Mouse (Mus musculus) right cerebral cortex, postnatal 14 days (tissue): Measurements from ENCODE around the gene Tmem201.
A peak's percentile ranks its signal among the peaks of the same experiment; 100 is the strongest.

Source experiments
- DNase-seq: peaks from one replicate; pipeline ENCODE4 v3.0.0; 2022

The Tmem201 gene

DNA sequence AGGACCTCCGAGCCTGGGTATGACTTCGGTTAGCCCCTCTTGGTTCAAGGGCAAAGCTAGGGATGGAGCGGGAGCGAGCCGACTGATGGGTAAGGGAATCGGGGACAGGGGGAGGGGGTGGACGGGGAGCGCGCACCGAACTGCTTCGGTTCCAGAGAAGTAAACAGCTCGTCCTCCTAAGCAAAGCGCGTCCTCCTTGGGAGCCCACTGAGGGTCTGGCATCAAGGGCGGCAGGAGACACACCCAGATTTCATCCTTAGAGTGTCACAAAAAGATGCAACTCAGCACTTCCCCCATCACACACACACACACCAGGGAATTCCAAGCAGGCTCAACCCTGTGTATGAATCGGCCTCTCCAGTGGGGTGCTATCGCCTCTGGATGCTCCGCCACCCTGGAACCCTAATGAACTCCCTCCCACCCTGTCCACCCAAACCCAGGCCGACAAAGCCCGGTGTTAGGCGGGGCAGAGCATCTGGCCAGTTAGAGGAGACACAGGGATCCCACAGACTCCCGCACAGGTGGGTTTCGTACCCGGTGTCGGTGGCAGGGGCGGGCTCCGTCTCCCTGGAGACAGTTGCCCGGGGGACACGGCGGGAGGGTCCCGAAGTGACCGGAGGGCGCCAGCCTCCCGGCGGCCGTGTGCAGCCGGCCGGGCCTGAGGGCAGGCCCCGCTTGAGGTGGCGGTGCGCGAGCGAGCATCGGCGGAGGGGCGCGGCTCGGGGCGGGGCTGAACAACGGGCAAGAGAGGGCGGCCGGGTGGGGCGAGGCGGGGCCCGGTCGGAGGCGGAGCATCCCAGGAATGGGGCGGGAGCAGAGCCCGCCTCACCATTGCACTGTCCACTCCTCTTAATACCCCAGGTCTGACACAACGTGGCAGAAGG lies 62.2 kb downstream of the Tmem201 start:
- DNase-seq, result peak; percentile 66

DNA sequence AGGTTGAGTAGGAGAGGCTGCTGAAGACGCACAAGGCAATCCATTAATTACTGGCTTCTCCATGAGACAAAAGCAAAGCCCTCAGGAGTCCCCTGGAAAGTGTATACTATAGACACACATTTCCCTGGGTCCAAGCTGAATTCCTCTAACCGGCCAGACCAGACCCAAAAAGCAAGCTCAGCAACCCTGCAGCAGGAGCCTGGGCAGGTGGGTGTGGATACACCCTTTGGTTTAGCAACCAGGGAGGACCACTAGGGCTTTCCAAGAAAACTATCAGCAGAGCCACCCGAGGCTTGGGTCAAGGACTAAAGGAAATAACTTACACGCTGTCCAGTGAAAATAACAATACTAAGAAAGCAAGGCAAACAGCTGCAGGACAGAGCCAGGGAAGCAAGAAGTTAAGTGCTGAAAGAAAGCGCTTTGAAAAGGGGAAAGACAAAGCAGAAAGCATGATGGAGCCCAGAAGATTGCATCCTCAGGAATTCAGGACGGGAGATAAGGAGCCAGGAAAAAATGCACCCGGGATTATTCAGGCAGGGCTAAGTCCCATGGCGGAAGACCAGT lies 62.9 kb downstream of the Tmem201 start:
- DNase-seq, result no peak

DNA sequence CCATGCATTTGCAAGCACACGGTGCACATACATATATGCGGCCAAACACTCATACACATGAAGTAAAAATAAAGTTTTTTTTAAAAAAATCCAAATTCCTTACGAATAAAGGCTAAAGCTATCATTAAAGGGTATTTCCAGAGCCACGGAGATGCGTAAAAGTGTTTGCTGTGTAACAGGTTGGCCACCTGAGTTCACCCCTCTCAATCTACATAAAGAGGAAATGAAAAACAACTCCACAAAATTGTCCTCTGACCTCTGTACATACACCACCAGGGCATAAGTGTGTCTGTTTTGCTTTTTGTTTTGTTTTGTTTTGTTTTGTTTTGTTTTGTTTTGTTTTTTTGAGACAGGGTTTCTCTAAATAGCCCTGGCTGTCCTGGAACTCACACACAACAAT lies 65.1 kb downstream of the Tmem201 start:
- no peak for DNase-seq

DNA sequence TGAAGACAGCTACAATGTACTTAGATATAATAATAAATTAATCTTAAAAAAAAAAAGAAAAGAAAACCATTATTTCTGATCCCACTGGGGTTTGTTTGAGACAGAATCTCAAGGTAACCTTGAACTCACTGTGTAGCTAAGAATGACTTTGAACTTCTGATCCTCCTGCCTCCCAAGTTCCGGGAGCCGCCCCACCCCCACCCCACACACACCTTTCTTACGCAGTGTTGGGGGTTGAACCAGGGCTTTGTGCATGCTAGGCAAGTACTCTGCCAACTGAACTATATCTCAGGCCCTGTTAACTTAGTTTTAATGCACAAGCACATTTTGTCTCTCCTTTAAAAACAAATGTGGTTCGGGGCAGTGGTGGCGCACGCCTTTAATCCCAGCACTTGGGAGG lies 66.7 kb downstream of the Tmem201 start:
- no peak for DNase-seq

DNA sequence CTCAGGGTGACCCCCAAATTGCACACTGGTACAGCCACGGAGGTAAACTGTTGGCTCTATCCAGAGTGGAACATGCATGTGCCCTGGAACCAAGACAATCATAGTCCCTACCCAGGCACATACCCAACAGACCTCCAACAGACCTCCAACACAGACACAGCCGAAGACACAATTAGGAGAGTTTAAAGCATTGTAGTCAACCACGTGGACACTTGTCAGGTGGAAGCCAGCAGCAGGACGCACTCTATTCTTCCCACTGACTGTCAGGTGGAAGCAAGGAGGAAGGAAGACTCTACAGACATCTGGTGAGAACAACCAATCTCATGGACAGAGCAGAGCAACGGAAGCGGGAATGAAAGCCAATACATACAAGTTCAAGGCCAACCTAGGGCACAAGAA lies 72.2 kb downstream of the Tmem201 start:
- no peak for DNase-seq
